Mouse (Mus musculus) ZHBTc4 (cell line): ENCODE measurements at regions not wholly inside any gene's neighbourhood (a gene's known extent, or its start where the extent isn't known, plus 50 kb on each side); places are given as distances from the start of the nearest gene placed in this dataset.

Source experiments
- DNase-seq: peaks from one replicate; pipeline ENCODE4 v3.0.0-alpha.2; 2011; ENCODE audit warnings: low read depth, low spot score

GRCm38 (mm10) chr2:28287210-28287860 is 94.5 kb downstream of the Olfm1 start:
- DNase-seq, result peak; percentile 16

- no peak for DNase-seq
These were observed 96.5 kb downstream of the Olfm1 start for GRCm38 (mm10) chr2:28289339-28289738.

DNA sequence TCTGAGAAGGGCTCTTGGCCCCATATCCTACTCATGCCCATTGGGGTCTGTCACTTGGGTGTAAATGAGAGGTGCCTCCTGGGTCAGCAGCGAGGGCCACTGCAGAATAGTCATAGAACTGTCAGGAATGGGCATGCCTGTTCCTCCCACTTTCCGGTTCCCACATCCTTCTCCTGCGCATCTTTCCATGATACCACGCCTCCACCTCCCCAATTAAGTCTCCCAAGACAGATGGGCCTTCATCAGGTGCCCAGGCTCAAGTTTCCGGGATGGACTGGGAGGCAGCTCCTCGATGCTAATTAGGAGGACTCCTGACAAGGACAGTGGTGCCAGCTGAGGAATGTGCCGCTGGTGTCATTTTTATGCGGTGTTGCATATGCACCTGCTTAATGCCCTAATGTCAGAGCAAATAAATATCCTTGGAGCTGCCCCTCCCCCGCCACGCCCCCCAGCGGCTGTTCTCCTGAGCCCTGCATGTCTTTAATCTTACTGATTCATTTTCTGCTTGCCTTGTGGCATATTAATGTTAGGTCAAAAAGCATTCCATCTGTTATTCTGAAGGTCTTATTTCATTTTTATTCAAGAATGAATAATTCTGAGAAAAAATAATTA is 97.2 kb downstream of the Olfm1 start:
- no peak for DNase-seq

DNA sequence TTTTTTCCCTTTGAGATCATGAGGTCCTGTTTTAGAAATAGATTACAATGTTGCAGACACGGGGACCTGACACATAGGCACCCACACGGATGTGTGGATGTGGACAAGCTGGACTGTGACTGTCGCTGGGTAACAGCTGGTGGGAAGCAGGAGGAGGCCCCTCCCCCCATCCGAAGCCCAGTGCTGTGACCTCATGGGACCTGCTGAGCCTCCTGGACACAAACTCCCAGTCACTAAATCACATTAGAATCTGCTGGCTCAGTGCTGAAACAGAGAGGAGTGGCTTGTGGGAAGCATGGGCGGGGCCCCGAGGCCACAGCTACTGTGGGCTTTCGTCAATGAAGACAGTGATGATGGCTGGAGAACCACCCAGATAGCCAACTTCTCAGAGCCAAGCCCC is 101.7 kb downstream of the Olfm1 start:
- no peak for DNase-seq

GRCm38 (mm10) chr2:28296183-28296582 is 103.4 kb downstream of the Olfm1 start:
- DNase-seq, result no peak

- DNase-seq, result no peak
These were observed 105.9 kb downstream of the Olfm1 start for GRCm38 (mm10) chr2:28298738-28299137.

- no peak for DNase-seq
These were observed 106.6 kb downstream of the Olfm1 start for GRCm38 (mm10) chr2:28299346-28299745.

GRCm38 (mm10) chr2:28301313-28301712 is 108.5 kb downstream of the Olfm1 start:
- DNase-seq, result no peak

GRCm38 (mm10) chr2:28303936-28304335 is 111.1 kb downstream of the Olfm1 start:
- no peak for DNase-seq

DNA sequence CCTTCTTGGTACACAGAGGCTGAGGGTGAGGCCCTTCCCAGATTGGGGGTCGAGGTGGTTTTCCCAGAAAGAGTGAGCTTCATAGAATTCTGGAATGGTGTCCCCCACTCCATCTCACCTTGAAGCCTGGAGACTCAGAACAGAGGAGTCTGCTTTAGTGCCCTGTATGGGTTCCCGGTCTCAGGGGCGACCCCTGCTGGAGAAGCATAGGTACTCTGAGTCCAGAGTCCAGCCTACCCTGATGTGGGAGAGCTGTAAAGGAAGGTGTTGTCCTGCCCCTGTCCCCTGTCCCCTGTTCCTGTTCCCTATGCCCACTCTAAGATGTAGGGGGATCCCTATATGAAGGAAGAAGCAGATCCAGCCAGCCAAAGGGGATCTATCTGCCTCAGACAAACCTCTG is 111.9 kb downstream of the Olfm1 start:
- peak; percentile 62 for DNase-seq

- no peak for DNase-seq
These were observed 116.3 kb downstream of the Olfm1 start for GRCm38 (mm10) chr2:28309122-28309521.

DNA sequence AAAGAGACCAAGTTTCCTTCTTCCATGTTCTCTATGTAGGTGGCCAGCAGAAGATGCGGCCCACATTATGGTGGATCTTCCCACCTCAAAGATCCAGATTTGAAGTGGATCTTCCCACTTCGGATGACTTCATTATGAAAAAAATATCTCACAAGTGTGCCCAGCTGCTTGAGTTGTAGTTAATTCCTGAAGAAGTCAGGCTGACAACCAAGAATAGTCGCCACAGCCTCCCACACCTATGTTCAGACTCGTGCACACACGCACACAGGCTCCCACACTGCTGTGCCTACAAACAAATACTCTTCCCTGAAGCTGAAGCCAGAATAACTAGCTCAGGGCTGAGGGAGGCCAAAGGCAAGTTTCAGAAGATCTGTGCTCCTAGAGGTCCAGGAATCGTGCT is 119.4 kb downstream of the Olfm1 start:
- DNase-seq, result no peak

DNA sequence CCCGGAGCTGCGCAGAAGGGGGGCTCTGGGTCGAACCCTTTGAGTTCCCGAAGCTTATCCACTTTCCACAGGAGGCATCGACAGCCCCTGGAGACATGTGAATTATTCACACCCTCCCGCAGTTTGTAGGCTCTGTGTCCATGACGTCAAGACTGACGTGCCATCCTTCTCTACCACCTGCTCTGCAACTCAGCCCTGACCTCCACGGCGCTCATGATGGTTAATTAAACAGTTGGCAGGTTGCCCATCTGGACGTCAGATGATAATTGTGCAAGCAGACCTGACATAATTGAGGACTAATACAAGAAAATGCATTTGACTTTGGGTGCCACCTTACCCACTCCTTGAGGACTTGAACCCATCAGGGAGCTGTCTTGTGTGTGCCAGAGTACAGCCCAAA is 121.1 kb upstream of the Ppp1r26 start:
- DNase-seq, result no peak

DNA sequence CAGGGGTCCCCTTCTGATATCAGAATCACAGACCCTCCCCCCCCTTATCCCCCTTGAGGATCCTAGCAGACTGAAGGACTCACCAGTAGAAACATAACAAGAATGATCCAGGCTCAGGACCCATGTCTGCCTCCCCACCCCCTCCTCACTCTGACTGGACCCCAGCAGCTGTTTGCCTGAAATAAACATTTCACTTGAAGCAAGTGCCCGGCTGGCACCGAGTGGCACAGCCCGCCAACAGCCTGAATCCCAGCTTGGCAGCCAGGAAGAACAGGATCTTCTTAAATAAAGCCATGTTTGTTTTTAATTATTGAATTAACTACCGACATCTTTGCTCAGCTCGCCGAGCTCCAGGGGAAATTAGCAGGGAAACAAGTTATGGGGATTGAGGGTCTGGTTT is 120.5 kb upstream of the Ppp1r26 start:
- no peak for DNase-seq

- no peak for DNase-seq
These were observed 119.9 kb upstream of the Ppp1r26 start for GRCm38 (mm10) chr2:28326682-28327081.

DNA sequence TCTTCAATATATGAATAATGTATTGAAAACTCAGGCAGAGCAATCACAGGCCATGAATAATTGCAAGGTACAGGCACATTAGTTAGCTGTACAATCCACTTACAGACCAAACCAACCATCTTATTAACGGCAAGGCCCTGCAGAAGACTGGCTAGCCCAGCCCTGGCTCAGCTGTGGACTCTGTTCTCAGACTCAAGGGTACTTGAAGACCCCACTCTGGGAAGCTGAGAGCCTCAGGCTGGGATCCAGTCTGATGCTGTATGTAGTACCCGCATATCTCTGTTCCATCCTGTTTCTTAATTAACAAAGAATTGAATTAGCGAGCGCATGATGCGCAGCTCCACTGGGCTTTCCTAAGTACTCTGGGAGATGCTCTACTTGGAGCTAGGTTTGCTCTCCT is 117.5 kb upstream of the Ppp1r26 start:
- DNase-seq, result no peak

DNA sequence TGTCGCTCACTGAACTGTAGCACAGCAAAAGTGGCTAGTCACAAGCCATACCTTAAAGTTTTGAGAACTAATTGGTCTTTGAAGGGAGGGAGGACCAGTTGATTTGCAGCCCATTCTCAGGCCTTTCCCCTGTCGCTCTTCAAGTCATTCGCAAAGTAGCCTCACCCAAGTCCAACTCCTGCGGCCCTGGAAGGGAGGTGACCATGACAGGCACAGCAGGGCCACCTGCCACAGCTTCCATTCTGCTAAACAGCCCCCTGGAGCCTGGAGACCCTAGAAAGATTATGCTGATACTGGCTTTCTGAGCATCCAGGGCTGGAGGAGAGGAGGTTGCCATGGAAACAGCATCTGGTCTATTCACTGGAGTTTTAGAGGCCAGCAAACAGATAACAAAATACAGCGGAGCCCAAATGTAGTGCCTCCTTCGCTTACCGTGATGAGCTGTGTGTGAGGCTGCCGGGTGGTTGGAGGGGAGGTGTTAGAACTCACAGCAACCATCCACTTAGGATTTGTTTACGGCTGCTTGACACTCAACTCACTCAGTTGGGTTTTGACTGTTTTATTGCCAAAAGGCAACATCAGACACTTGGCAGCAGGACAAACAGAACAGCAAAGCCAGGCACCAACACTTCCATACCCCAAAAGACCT is 111.3 kb upstream of the Ppp1r26 start:
- DNase-seq, result peak; percentile 10

GRCm38 (mm10) chr2:28335810-28336209 is 110.8 kb upstream of the Ppp1r26 start:
- no peak for DNase-seq

DNA sequence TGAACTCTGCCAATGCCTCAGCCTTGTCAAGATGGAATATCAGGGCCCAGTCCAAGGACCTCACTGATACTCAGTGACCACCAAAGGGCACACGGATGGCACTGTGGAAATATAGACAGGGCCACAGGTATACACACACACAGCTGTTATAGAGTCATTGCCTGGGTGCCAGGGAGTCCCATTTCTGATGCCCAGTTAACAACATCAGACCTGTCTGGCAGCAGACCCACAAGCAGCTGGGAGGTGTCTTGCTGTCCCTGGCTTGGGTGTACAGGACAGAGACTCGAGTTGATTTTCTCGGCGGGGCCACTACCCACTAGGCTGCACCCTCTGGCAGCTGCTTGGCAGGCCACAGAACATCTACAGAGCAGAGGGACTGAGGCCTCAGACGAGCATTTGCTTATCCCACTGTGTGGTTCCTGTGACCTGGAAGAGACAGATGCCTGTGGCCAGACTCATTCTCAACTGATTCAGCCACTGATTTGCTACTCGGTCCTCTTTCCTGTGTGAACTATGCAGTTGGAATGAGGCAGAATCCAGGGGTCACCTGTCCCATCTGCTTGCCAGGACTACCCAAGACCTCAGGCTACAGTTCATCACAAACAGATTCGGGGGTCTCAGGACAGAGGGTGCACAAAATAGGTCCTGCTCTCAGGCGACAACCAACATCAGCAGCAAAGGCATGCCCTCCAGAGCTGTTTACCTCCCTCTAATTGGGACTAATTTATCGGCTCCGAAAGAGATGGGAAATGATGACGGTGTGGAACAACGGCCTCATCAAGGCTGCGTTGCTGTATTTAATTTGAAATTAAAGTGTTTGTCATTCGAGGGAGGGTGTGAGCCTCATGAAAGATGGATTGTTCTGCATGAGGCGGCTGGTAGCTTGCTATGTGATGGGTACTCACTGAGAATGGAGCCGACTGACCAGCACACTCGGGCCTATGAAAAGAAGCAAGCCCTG is 110.0 kb upstream of the Ppp1r26 start:
- no peak for DNase-seq

- no peak for DNase-seq
These were observed 109.0 kb upstream of the Ppp1r26 start for GRCm38 (mm10) chr2:28337561-28337960.

DNA sequence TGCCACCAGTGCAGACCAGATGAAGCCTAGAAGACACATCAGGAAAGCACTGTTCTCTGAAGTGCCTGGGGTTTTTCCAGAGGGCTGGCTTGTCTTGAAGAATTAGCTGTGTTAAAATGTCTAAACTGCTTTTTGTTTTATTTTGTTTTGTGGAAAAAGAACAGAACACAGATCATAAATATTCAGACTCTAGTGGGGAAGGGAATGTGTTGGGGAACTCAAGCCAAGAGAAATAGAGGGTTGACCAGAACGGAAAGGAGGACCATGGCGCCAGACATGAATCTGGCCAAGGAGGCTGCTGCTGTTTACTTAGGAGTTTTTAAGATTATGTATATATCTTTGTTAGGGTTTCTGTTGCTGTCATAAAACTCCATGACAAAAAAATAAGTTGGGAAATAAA is 105.3 kb upstream of the Ppp1r26 start:
- DNase-seq, result no peak

DNA sequence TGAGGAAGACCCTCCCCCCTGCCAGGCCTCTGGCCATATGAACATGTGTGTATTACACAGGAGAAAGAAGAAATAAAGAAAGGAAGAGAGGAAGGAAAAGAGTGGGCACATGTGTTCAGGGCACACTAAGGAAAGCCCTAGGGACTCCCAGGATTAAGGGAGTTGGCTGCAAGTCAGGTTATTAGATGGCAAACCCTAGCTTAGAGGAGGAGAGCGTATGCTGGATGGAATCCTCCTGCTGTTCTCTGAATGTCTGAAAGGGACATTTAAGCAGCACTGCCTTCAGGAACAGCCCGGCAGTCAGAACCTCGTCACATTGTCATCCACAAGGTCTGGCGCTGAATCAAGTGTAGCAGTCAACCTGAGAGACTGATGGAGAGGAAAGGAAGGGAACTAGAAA is 98.1 kb upstream of the Ppp1r26 start:
- no peak for DNase-seq
